Mouse (Mus musculus) spleen, adult 2 months (tissue): ENCODE data around the gene Ubac2.

Experiments used
- CTCF ChIP-seq: fragments of 200-500 bp; IDR thresholded peaks from 2 replicates; pipeline ENCODE4 v1.5.1; 2011; ENCODE audit warnings: mild to moderate bottlenecking, inconsistent platforms; ENCODE audit not compliant: insufficient read depth, insufficient read length, insufficient replicate concordance; ENCODE audit errors: extremely low read depth
- POLR2A ChIP-seq: fragments of 200-500 bp; IDR thresholded peaks from 2 replicates; pipeline ENCODE4 v1.6.1; 2011; ENCODE audit warnings: low read depth, low read length, inconsistent platforms

- TF ChIP-seq CTCF (no peak), POLR2A (no peak)
These were observed 110.9 kb downstream of the Ubac2 start for GRCm38 (mm10) chr14:121989331-121989730.
